Mouse (Mus musculus) forebrain, postnatal 0 days (tissue): ENCODE measurements around the gene Trpv6. TPM values are rescaled to one million over a fixed set of nuclear protein-coding genes. Genes with fewer than 3 reads are reported as not detected.

Experiments used
- ATAC-seq: fragments of 200-750 bp; cut with Nextera tagmentation; 2 replicates; pipeline ENCODE4 v1.8.0; 2017; ENCODE audit warnings: mild to moderate bottlenecking, moderate library complexity
- DNase-seq: peaks from one replicate; pipeline ENCODE4 v3.0.0-alpha.2; 2015
- H3K27ac ChIP-seq: fragments of 300-500 bp; sonication (generic); 2 replicates; pipeline ENCODE4 v1.5.1; 2014; ENCODE audit warnings: low read depth, mild to moderate bottlenecking, antibody characterized with exemption, low read length, moderate library complexity, mixed read lengths
- H3K27me3 ChIP-seq: fragments of 300-500 bp; sonication (generic); 2 replicates; pipeline ENCODE4 v1.6.1; 2014; ENCODE audit warnings: mild to moderate bottlenecking, low read length, mixed read lengths; ENCODE audit not compliant: insufficient read depth
- H3K36me3 ChIP-seq: fragments of 300-500 bp; sonication (generic); 2 replicates; pipeline ENCODE4 v1.6.1; 2014; ENCODE audit warnings: mild to moderate bottlenecking, moderate library complexity; ENCODE audit not compliant: insufficient read depth
- H3K4me1 ChIP-seq: fragments of 300-500 bp; sonication (generic); 2 replicates; pipeline ENCODE4 v1.6.1; 2014; ENCODE audit warnings: antibody characterized with exemption; ENCODE audit not compliant: insufficient read depth
- H3K4me2 ChIP-seq: fragments of 300-500 bp; sonication (generic); 2 replicates; pipeline ENCODE4 v1.6.1; 2014; ENCODE audit warnings: low read depth, mild to moderate bottlenecking, moderate library complexity
- H3K4me3 ChIP-seq: fragments of 300-500 bp; sonication (generic); 2 replicates; pipeline ENCODE4 v1.5.1; 2014; ENCODE audit warnings: low read depth, low read length, mixed read lengths
- H3K9ac ChIP-seq: fragments of 300-500 bp; sonication (generic); 2 replicates; pipeline ENCODE4 v1.6.1; 2014; ENCODE audit warnings: mild to moderate bottlenecking
- H3K9me3 ChIP-seq: fragments of 300-500 bp; sonication (generic); 2 replicates; pipeline ENCODE4 v1.6.1; 2016; ENCODE audit warnings: low read length
- CTCF ChIP-seq: sonication (generic); IDR thresholded peaks from 2 replicates; pipeline ENCODE4 v1.5.1; 2016; ENCODE audit warnings: antibody characterized with exemption, control low read depth, low read depth
- WGBS: fragments of 180-500 bp; shearing (Covaris S2); extraction: QIAGEN DNeasy Blood & Tissue Kit; methylation state at CpG from one replicate; pipeline ENCODE4 v1.1.7; 2014; 5-methylcytosine and 5-hydroxymethylcytosine counted together
- polyA plus RNA-seq: library from polyadenylated mRNA; unstranded; fragments of >200 nt; fragmentation: Nextera tagmentation; extraction: Ambion mirVana; gene quantifications from 2 replicates; pipeline ENCODE4 v1.2.1, GENCODE M21; 2015
- total RNA-seq: library from RNA; depleted of rRNA; stranded (reverse); fragments of >200 nt; gene quantifications from 2 replicates; pipeline ENCODE4 v1.2.3, GENCODE M21; 2014

Trpv6 gene
- total and polyA plus RNA-seq, 2 experiments from 2014 or later, result 0.65 TPM; not detected in 1

- no peaks in the 10 kb centered on the region for H3K4me1 ChIP-seq
- H3K27ac ChIP-seq, result no peak overlapping the region
- 76% methylated on average over 1 of the region's 1 CpGs for WGBS
- TF ChIP-seq CTCF, result no peak
- DNase-seq (no peak), ATAC-seq (no peak)
- H3K9me3 ChIP-seq, result no peaks in the 10 kb centered on the region
- H3K4me3 ChIP-seq, result no peak overlapping the region
- no peak overlapping the region for H3K9ac ChIP-seq
- H3K27me3 ChIP-seq, result no peaks in the 10 kb centered on the region
- no peaks in the 10 kb centered on the region for H3K36me3 ChIP-seq
- no peak overlapping the region for H3K4me2 ChIP-seq
These were observed 22.3 kb upstream of the Trpv6 start for GRCm38 (mm10) chr6:41658487-41658886.

DNA sequence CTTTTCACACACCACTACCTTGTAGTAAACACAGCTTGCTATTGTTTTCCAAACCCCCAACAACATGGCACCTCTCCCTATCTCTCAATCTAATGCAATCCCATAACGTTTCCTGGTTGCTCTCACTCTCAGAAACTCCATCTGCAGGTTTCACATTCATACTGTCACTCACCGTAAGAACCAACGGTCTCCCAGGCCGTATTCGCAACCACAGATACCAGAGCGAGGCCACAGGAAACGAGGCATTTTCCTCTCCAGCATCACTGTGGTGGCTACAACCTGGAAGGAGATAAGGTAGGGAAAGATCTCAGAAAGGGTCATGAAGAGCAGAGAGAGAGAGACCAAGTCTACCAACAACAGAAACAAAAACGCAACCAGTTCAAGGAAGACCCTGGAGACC, 18.4 kb upstream of the Trpv6 start:
- Histone ChIP-seq H3K4me3 (no peak overlapping the region), H3K4me1 (no peaks in the 10 kb centered on the region), H3K9me3 (no peaks in the 10 kb centered on the region), H3K36me3 (no peaks in the 10 kb centered on the region), H3K27ac (no peak overlapping the region), H3K4me2 (no peak overlapping the region), H3K9ac (no peak overlapping the region), H3K27me3 (no peaks in the 10 kb centered on the region)
- ATAC-seq (no peak), DNase-seq (no peak)
- 90% methylated on average over 8 of the region's 8 CpGs for WGBS
- TF ChIP-seq CTCF, result no peak

DNA sequence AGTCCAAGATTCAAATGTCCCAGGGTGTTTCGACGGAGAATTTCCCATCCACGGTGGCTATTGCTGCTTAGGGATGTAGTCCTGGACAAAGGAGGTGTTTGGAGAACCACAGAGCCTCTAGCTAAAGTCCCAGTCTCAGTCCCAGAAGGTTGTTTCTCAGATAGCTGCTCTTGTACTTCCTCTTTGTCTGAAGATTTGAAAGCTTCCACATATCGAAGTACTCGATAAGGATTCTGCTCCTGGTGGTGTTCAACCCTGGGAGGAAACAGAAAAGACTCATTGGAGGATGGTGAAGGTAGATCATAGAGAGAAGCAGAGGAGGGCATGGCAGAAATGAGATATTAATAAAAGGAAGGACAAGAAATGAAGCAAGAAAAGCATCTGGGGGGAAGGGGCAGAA, 17.0 kb upstream of the Trpv6 start:
- no peak for TF ChIP-seq CTCF
- no peak for ATAC-seq
- H3K9ac ChIP-seq, result no peak overlapping the region
- no peaks in the 10 kb centered on the region for H3K4me1 ChIP-seq
- no peaks in the 10 kb centered on the region for H3K27me3 ChIP-seq
- WGBS, result 95% methylated on average over 5 of the region's 5 CpGs
- H3K4me3 ChIP-seq, result no peak overlapping the region
- no peak for DNase-seq
- no peak overlapping the region for H3K4me2 ChIP-seq
- H3K36me3 ChIP-seq, result no peaks in the 10 kb centered on the region
- H3K27ac ChIP-seq, result no peak overlapping the region
- no peaks in the 10 kb centered on the region for H3K9me3 ChIP-seq

DNA sequence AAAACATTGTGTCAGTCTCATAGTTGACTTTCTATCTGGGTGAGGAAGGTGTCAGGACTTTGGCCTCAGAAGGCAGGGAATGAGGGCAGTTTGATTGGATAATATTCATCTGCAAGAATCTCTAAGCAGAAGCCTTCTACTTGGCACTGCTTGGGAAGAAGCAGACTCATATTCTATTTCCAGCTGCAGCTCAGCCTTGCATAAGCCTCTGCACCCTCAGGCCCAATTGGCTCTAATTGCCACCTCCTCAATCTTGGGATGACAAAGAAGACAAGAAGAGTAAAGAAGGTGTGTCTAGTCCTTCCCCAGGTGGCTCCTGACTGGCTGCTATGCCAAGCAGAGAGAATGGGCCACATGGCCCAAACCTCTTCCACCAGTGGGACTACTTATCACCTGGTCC, 10.5 kb upstream of the Trpv6 start:
- Histone ChIP-seq H3K27ac (no peak overlapping the region), H3K4me3 (no peak overlapping the region), H3K36me3 (no peaks in the 10 kb centered on the region), H3K4me2 (no peak overlapping the region), H3K9ac (no peak overlapping the region), H3K27me3 (no peaks in the 10 kb centered on the region), H3K9me3 (no peaks in the 10 kb centered on the region), H3K4me1 (no peaks in the 10 kb centered on the region)
- ATAC-seq (no peak), DNase-seq (no peak)
- TF ChIP-seq CTCF, result no peak

GRCm38 (mm10) chr6:41646220-41646619, 10.0 kb upstream of the Trpv6 start:
- Histone ChIP-seq H3K27ac (no peak overlapping the region), H3K9ac (no peak overlapping the region), H3K36me3 (no peaks in the 10 kb centered on the region), H3K4me3 (no peak overlapping the region), H3K27me3 (no peaks in the 10 kb centered on the region), H3K9me3 (no peaks in the 10 kb centered on the region), H3K4me1 (no peaks in the 10 kb centered on the region), H3K4me2 (no peak overlapping the region)
- TF ChIP-seq CTCF, result no peak
- 90% methylated on average over 3 of the region's 3 CpGs for WGBS
- ATAC-seq, result no peak
- no peak for DNase-seq

DNA sequence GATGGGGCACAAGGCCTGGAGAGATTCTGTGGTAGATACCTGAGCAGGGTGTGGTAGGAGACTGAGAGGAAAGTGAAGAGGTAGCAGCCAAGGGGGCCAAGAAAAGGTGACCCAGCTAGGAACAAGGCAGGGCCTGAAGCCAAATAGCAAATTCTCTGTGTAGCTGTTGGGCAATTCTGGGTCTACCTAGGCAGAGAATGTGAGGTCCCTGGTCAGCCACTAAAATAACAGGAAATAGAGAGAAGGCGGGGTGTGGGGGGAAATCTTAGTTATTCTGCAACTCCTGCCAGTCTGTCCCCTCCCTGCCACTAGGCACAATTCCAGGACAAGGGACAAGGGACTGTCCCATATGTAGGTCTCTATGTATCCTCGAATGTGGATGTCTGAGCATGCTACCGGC, 7.0 kb upstream of the Trpv6 start:
- Histone ChIP-seq H3K4me3 (no peak overlapping the region), H3K4me1 (no peaks in the 10 kb centered on the region), H3K9ac (no peak overlapping the region), H3K4me2 (no peak overlapping the region), H3K27me3 (no peaks in the 10 kb centered on the region), H3K27ac (no peak overlapping the region), H3K36me3 (no peaks in the 10 kb centered on the region), H3K9me3 (no peaks in the 10 kb centered on the region)
- no peak for TF ChIP-seq CTCF
- DNase-seq (no peak), ATAC-seq (no peak)
- 94% methylated on average over 3 of the region's 3 CpGs for WGBS

DNA sequence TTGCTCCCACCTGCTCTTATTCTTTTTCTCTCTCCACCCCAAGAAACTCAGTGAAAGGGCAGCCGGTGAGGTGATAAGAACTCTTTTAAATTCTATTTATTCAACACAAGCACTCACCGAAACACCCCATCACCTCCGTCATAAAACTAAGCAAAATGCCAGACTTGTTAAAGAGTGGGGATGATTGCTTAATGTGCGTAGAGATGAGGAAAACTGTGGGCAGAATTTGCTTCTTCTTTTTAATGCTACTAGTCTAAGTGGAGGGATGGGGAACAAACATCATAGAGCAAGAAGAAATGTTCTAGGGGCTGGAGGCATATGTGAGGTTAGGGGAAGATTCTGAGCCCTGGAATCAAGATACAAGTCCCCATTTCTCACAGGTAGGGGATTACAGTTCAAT, 6.6 kb upstream of the Trpv6 start:
- Histone ChIP-seq H3K36me3 (no peaks in the 10 kb centered on the region), H3K4me1 (no peaks in the 10 kb centered on the region), H3K27ac (no peak overlapping the region), H3K4me3 (no peak overlapping the region), H3K4me2 (no peak overlapping the region), H3K27me3 (no peaks in the 10 kb centered on the region), H3K9me3 (no peaks in the 10 kb centered on the region), H3K9ac (no peak overlapping the region)
- TF ChIP-seq CTCF, result no peak
- DNase-seq (no peak), ATAC-seq (no peak)
- WGBS, result 91% methylated on average over 4 of the region's 4 CpGs

DNA sequence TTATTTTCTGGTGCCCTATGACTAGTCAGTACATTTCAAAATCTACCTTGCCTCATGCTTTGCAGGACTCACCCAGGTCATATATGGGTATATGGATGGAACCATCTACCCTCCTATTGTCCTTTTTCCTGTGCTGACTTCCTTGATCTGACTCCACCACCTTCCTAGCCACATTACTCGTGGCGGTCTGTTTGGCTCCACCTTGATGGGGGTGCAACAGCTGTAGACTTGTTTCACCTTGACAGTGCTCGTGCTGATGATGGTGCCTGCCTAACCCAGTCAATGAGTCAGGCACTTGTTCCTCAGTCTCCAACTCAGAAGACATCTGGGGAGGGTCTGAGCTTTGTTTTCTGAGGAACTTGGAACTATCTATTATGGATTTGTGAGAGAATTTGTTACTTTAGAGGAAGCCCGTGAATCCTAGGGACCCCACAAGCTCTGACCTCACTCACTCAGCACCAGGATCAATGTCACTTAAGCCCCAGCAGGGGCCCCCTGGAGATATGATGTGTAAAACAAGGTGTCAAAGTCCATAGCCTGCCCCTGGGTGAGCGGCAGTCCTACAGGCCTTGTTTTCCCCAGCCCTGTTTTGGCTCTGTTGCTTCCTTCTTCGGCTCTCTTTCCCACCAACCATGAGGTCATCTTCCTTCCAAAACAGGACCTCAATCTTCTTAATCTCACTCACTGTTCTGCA, 5.1 kb upstream of the Trpv6 start:
- Histone ChIP-seq H3K4me1 (no peaks in the 10 kb centered on the region), H3K27ac (no peak overlapping the region), H3K9me3 (no peaks in the 10 kb centered on the region), H3K9ac (no peak overlapping the region), H3K4me2 (no peak overlapping the region), H3K4me3 (no peak overlapping the region), H3K36me3 (no peaks in the 10 kb centered on the region), H3K27me3 (no peaks in the 10 kb centered on the region)
- DNase-seq (no peak), ATAC-seq (no peak)
- no peak for TF ChIP-seq CTCF
- 84% methylated on average over 6 of the region's 6 CpGs for WGBS
